Mouse (Mus musculus) ovary, postnatal 14 days (tissue): ENCODE results near the gene Mta3.
"Not testable (repeated sequence)": the region's sequence is repeated elsewhere in the genome, so short reads cannot be mapped to it uniquely, and the experiment has no call there.

Source experiments
- DNase-seq: peaks from one replicate; pipeline ENCODE4 v3.0.0; 2022; ENCODE audit warnings: low spot score

The Mta3 gene

GRCm38 (mm10) chr17:83708891-83709290 lies 2.9 kb downstream of the Mta3 start:
- DNase-seq, result no peak

GRCm38 (mm10) chr17:83709517-83709916 lies 3.6 kb downstream of the Mta3 start:
- not testable (repeated sequence) for DNase-seq

GRCm38 (mm10) chr17:83710639-83711038 lies 4.7 kb downstream of the Mta3 start:
- DNase-seq, result no peak

GRCm38 (mm10) chr17:83712341-83712740 lies 6.4 kb downstream of the Mta3 start:
- DNase-seq, result no peak

GRCm38 (mm10) chr17:83720449-83720848 lies 14.5 kb downstream of the Mta3 start:
- DNase-seq, result no peak

- no peak for DNase-seq
Measured at GRCm38 (mm10) chr17:83721157-83721556, 15.2 kb downstream of the Mta3 start.

- DNase-seq, result no peak
Measured at GRCm38 (mm10) chr17:83723064-83723463, 17.1 kb downstream of the Mta3 start.

GRCm38 (mm10) chr17:83726496-83726895 lies 20.5 kb downstream of the Mta3 start:
- no peak for DNase-seq

GRCm38 (mm10) chr17:83727707-83728106 lies 21.7 kb downstream of the Mta3 start:
- no peak for DNase-seq

- DNase-seq, result no peak
Measured at GRCm38 (mm10) chr17:83729029-83729428, 23.1 kb downstream of the Mta3 start.

- DNase-seq, result no peak
Measured at GRCm38 (mm10) chr17:83730123-83730522, 24.2 kb downstream of the Mta3 start.

- DNase-seq, result no peak
Measured at GRCm38 (mm10) chr17:83732166-83732629, 26.2 kb downstream of the Mta3 start.

GRCm38 (mm10) chr17:83732801-83733200 lies 26.8 kb downstream of the Mta3 start:
- peak; percentile 27 for DNase-seq

GRCm38 (mm10) chr17:83736701-83737100 lies 30.7 kb downstream of the Mta3 start:
- no peak for DNase-seq

GRCm38 (mm10) chr17:83737775-83738174 lies 31.8 kb downstream of the Mta3 start:
- DNase-seq, result no peak

GRCm38 (mm10) chr17:83740135-83740676 lies 34.2 kb downstream of the Mta3 start:
- no peak for DNase-seq

GRCm38 (mm10) chr17:83741243-83741642 lies 35.3 kb downstream of the Mta3 start:
- no peak for DNase-seq

- no peak for DNase-seq
Measured at GRCm38 (mm10) chr17:83744231-83744824, 38.4 kb downstream of the Mta3 start.

- DNase-seq, result no peak
Measured at GRCm38 (mm10) chr17:83747405-83748160, 41.6 kb downstream of the Mta3 start.

- no peak for DNase-seq
Measured at GRCm38 (mm10) chr17:83750216-83750950, 44.4 kb downstream of the Mta3 start.

- no peak for DNase-seq
Measured at GRCm38 (mm10) chr17:83753112-83753899, 47.3 kb downstream of the Mta3 start.

- DNase-seq, result no peak
Measured at GRCm38 (mm10) chr17:83758096-83758495, 52.1 kb downstream of the Mta3 start.
